Mouse (Mus musculus): Measurements from ENCODE around the gene Zfp536.

DNA sequence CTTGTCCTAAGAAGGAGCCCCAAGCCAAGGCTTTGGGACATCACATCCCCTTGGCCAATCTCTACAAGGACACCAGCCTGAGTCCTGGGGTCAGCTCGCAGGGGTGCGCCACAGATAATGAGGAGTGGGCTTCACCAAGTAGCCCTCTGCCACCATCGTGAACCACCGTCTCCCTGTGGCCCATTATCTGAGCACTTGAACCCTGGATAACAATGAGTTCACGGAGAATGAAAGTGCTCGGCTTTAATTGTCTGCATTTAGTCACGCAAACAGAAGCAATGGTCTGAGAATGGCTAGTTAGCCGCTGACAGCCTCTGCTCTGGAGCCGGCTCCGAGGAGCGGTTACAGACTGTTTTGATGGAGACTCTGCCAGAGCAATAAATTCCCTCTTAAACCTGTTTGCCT, 84.3 kb downstream of the Zfp536 start:
- TF ChIP-seq FOSL1 (IDR thresholded peaks at IDR 0.05; ENCODE audit: insufficient read depth, low read length, poor library complexity, severe bottlenecking), result no peak
- no peak for TF ChIP-seq MAX (IDR thresholded peaks at IDR 0.05)
- TF ChIP-seq CTCF (IDR thresholded peaks at IDR 0.05; ENCODE audit: control insufficient read depth, insufficient read depth, insufficient read length), result no peak
- no peak for TF ChIP-seq CEBPB (IDR thresholded peaks at IDR 0.05; ENCODE audit: low read depth)
- TF ChIP-seq MYOG (IDR thresholded peaks at IDR 0.05; ENCODE audit: control insufficient read depth, extremely low read depth, insufficient read length), result no peak
- no peak for TF ChIP-seq USF1 (IDR thresholded peaks at IDR 0.05; ENCODE audit: low read depth)
- no peak for TF ChIP-seq MYOD1 (IDR thresholded peaks at IDR 0.05; ENCODE audit: control insufficient read depth, insufficient read length, low read depth)

Measured in C2C12 (cell line).